Mouse (Mus musculus) testis, adult 2 months (tissue): ENCODE results near the gene Zbtb16.

Source experiments
- CTCF ChIP-seq: fragments of 200-500 bp; IDR thresholded peaks from 2 replicates; pipeline ENCODE4 v1.5.1; 2012; ENCODE audit warnings: low read depth, mild to moderate bottlenecking, inconsistent platforms, low read length, moderate library complexity; ENCODE audit not compliant: control insufficient read depth, insufficient read depth, insufficient replicate concordance
- POLR2A ChIP-seq: fragments of 200-500 bp; IDR thresholded peaks from 2 replicates; pipeline ENCODE4 v1.6.1; 2012; ENCODE audit warnings: low read depth, mild to moderate bottlenecking, inconsistent platforms, low read length, moderate library complexity; ENCODE audit not compliant: control insufficient read depth

DNA sequence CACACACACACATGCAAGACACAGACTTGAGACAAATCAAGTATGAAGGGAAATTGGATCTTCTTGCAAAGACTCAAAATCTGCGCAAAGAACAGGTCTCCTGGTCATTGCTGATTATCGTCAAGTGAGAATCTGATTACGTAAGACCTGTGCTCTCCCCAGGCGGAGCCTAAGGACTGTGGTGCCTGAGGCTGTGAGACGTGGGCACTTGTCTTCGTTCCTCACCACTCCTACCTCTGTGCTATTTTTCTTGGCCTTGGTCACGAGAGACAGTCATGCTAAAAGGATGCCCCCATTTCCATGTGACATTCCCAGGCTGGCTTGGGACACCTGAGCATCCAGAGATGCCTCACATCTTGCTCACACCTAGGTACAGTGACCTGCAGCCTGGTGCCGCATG, 30.2 kb downstream of the Zbtb16 start:
- no peak for TF ChIP-seq CTCF
- no peak for TF ChIP-seq POLR2A
